Mouse (Mus musculus) erythroid progenitor cell, adult 5-6 weeks (primary cell): ENCODE data around the gene Rps7. TPM values are rescaled to one million over a fixed set of nuclear protein-coding genes. Genes with fewer than 3 reads are reported as not detected.

Experiments used
- ATAC-seq: replicated peaks from 2 replicates; pipeline ENCODE4 v1.8.0; 2016; ENCODE audit warnings: moderate number of reproducible peaks, mild to moderate bottlenecking, moderate TSS enrichment, inconsistent platforms; ENCODE audit not compliant: poor library complexity, low FRiP score, severe bottlenecking
- total RNA-seq, 2 experiments: library from RNA; stranded (forward) in 1 of 2; stranded (reverse) in 1 of 2; fragments of 150-400 nt in 1 of 2; fragments of 186-747, 209-891 nt in 1 of 2; gene quantifications; 2 replicates each; pipeline versions ENCODE4 v1.2.3 to v1.2.4; 2015 to 2017; ENCODE audit warnings: low replicate concordance in 2 of 2

Rps7 gene
- total RNA-seq, 2 experiments from 2014 or later = 586 to 703 TPM

GRCm38 (mm10) chr12:28621451-28622166, 14.1 kb downstream of the Rps7 start:
- no peak for ATAC-seq

GRCm38 (mm10) chr12:28617297-28617696, 18.5 kb downstream of the Rps7 start:
- no peak for ATAC-seq

- ATAC-seq = no peak
Measured at GRCm38 (mm10) chr12:28614401-28614800, 21.4 kb downstream of the Rps7 start.

GRCm38 (mm10) chr12:28612391-28612790, 23.4 kb downstream of the Rps7 start:
- ATAC-seq = no peak

- no peak for ATAC-seq
Measured at GRCm38 (mm10) chr12:28607546-28608305, 28.0 kb downstream of the Rps7 start.

GRCm38 (mm10) chr12:28603494-28603893, 32.3 kb downstream of the Rps7 start:
- no peak for ATAC-seq

GRCm38 (mm10) chr12:28602259-28602658, 33.5 kb downstream of the Rps7 start:
- no peak for ATAC-seq

- ATAC-seq = no peak
Measured at GRCm38 (mm10) chr12:28598526-28598991, 37.2 kb downstream of the Rps7 start.

GRCm38 (mm10) chr12:28598110-28598509, 37.6 kb downstream of the Rps7 start:
- ATAC-seq = no peak

- ATAC-seq = no peak
Measured at GRCm38 (mm10) chr12:28597699-28598098, 38.1 kb downstream of the Rps7 start.

- no peak for ATAC-seq
Measured at GRCm38 (mm10) chr12:28596851-28597250, 38.9 kb downstream of the Rps7 start.

- no peak for ATAC-seq
Measured at GRCm38 (mm10) chr12:28590428-28590827, 45.3 kb downstream of the Rps7 start.

GRCm38 (mm10) chr12:28589090-28589868, 46.5 kb downstream of the Rps7 start:
- no peak for ATAC-seq

- ATAC-seq = no peak
Measured at GRCm38 (mm10) chr12:28587949-28588348, 47.8 kb downstream of the Rps7 start.

GRCm38 (mm10) chr12:28584036-28584435, 51.7 kb downstream of the Rps7 start:
- no peak for ATAC-seq

- no peak for ATAC-seq
Measured at GRCm38 (mm10) chr12:28582423-28582822, 53.3 kb downstream of the Rps7 start, which contains the start of gene Allc. Allc (minus strand) TSS chr12:28582523.
